Mouse (Mus musculus) layer of hippocampus, postnatal 10 days (tissue): Measurements from ENCODE around the gene Mis18bp1. TPM values are rescaled to one million over a fixed set of nuclear protein-coding genes. Genes with fewer than 3 reads are reported as not detected.
"Not testable (repeated sequence)": the region's sequence is repeated elsewhere in the genome, so short reads cannot be mapped to it uniquely, and the experiment has no call there.

ENCODE experiments used
- DNase-seq, 2 experiments: peaks; one replicate each; pipeline ENCODE4 v3.0.0; 2021; ENCODE audit warnings: low spot score in 2 of 2
- long read RNA-seq: library from polyadenylated mRNA; stranded (forward); transcript quantifications from one replicate; pipeline ENCODE4 v2.0.0, GENCODE M21; 2023
- total RNA-seq, 2 experiments: library from RNA; stranded (reverse); gene quantifications; 2 replicates each; pipeline ENCODE4 v1.2.3; 2021

Mis18bp1 gene
- total RNA-seq: 1 to 10 TPM; 2.1 to 3.0 TPM
- long read RNA-seq, full-length matches to known transcripts: 1 of 1 reads
- long read RNA-seq, partial matches to known transcripts: 0 of 1 reads
- long read RNA-seq, other reads (novel, unspliced or antisense): 0 of 1 reads

DNA sequence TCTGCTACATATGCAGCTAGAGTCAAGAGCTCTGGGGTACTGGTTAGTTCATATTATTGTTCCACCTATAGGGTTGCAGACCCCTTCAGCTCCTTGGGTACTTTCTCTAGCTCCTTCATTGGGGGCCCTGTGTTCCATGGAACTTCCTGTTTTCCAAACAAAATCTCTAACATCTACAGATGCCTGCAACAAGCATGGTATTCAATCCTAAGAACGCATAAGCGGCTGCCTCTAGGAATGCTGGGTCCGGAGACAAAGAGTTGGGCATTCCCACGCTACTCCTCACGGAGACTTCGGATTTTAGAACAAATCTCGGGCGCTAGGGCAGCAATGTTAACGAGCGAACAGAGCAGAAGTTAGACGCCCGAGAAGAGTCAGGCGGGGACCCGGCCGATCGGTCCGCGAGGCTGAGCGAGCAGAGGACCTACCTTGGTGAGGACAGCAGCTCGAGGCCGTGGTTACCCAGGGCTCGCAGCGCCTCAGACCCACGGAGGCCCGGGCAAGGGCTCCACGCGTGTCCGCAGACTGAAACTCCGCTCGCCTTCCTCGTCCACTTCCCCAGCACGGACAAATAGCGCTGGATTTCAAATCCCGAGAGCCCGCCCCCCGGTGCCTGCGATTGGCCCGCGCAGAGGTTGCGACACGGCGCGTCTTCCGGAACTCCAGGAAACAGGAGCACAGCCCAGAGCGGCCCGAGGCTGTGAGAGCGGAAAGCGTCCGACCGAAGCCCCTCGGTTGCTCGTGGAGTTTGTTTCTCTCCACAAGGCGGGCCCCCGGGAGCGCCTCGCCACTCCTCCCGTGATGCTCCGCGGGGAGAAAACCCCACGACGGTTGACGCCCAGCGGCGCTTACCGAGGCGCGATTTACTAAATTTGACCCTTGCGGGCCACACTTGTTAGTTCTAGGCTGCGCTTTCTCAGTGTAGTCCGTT lies at the start of gene Mis18bp1:
Gene Mis18bp1, minus strand, starts transcription at position 584 of the 931 bp plus-strand sequence.
- peak; percentile 94 to 96 for DNase-seq

DNA sequence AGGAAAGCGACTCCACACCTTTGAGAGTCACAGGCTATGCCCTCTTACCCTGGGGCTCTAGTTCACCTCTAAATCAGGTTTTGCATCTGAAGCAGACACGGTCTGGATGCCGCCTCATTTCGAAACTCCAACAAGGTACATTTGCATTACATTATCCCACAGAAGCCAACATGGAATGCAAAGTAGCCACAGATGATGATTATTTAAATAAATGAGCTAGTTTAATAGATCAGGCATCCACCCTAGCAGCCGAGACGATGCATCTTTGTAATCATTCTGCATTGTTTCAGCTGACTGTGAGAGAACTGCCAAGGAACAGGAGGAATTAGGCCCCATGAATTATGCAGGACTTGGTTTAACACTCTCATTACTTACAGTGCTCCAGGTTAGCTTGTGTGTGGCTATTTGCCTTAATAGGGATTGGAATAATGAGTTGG lies 44.0 kb upstream of the Mis18bp1 start:
- no peak for DNase-seq

DNA sequence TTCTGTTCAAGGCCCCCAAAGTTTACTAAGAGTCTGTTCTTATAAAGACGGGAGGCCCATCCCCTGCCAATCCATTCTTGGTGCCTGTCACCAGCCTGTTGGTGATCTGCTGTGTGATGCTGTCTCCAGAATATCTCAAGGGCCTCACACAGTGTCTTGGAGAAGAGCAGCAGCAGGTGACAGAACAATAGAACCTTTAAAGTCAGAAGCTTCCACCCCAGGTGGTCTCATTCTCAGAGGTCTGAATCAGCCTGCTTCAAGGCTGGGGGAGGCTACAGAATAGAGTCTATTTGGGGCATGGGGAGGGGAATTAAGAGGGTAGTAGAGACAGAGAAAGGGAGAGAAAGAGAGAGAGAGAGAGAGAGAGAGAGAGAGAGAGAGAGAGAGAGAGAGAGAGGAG lies 34.0 kb upstream of the Mis18bp1 start:
- no peak for DNase-seq

DNA sequence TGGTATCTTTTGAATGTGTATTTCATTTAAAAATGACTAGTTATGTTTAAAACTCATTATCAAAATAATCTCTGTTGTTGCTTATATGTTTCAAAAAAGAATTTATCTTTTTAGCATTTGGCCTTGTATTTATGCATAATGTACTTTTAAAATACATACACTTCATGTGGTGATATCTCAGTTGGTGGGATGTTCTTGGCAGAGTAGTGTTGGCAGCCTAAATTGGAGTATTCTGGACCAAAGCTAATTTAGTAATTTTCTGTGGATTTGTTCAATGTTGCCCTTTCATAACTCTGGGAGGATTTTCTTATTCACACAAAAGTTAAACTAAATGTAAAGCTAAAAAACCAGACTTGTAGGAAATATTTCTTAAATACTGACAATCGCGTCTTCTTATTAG lies 29.4 kb upstream of the Mis18bp1 start:
- DNase-seq: no peak

DNA sequence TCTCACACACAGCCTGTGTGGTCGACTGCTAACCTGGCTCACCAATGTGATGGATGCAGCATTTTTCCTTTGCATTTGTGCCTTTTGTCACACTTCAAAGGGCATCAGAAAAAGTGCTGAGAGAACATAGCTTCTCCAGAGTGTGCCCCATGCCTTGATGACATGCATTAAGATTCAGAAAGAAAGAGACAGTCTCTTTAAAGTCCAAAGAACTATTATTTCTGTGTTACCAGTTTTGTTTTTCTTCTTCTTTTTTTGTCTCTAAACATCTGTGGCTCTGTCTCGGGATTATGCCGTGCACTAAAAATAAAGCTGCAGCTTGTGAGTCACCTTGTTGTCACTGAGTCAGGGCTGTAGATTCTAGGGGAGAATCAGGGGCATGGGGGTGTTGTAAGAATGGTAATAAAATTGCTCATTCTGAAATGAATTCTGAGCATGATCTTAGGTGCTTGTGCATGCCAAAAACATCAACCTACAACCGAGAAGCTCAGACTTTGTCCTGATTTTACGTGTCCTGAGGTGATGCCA lies 21.7 kb upstream of the Mis18bp1 start:
- DNase-seq: no peak

DNA sequence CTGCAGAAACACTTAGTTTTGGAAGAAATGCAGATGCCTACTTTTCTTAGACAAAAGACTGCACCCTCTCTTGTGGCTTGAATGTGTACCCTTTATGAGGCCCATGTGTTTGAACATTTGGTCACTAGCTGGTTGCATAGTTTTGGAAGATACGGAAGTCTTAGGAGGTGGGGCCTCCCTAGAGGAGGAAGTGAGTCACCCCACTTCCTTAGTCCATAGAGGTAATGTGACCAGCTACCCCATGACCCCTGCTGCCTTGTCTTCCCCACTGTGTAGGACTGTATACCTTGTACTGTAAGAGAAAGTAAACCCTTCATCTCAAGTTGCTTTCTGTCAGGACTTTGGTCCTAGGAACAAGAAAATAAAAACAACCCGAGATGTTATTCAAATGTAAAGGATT lies 16.8 kb upstream of the Mis18bp1 start:
- no peak for DNase-seq

DNA sequence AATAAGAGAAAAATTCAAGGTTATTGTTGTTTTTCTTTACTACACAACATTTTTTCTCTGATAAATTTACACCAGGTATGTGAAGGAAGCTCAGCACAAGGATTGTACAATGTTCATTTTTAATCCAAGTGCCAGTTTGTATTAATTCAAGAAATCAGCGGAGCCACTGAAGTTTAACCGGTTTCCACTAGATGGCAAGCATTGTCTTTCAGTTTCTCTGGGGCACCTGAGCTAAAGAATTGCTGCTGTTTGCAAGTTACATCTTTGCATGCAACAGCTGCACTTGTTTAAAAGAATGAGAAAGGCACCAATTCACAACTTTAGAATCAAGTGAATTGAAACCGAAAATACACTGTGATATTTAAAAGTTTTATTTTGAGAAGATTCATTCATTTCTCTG lies 15.0 kb upstream of the Mis18bp1 start:
- DNase-seq: peak in 1 of 2 experiments; percentile 24

DNA sequence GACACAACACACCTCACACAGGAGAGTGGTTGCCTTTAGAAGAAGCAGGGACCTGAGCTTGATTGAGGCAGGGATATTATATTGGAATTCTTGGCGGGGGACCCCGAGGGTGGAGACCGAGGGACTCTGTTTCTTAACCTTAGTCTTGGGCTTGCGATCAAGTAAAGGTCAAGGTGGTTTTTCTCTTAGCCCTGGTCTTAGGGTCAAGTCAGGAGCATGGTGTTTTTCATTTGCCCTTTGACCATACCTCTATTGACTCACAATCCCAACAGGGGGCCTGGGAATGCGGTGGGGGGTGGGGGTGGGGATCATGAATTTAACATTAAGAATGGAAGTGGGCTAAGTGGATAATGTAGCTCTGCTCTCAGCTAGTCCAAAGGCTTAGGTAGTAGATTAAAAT lies 1.3 kb upstream of the Mis18bp1 start:
- no peak for DNase-seq

DNA sequence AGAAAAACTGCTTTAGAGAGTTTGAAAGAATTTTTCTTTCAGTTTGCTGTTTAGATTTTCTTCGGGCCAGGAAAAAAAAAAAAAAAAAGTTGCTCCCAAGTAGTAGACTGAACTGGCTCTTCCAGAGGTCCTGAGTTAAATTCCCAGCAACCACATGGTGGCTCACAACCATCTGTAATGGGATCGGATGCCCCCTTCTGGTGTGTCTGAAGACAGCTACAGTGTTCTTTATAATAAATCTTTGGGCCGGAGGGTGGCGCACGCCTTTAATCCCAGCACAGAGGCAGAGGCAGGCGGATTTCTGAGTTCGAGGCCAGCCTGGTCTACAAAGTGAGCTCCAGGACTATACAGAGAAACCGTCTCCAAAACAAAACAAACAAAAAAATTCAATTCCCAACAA lies 555 bp upstream of the Mis18bp1 start:
- DNase-seq: peak; percentile 55 to 67

DNA sequence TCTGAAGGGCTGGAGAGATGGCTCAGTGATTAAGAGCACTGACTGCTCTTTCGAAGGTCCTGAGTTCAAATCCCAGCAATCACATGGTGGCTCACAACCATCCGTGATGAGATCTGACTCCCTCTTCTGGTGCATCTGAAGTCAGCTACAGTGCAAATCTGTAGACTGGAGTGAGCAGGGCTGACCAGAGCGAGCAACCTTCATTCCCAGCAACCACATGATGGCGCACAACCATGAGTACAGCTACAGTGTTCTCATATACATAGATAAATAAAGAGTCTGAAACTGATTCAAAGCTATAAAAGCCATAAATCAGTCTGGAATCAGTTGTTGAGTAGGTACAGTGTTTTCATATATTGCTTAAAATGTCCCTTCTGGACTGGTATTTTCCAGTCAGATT lies 36.3 kb downstream of the Mis18bp1 start:
- DNase-seq: not testable (repeated sequence)

DNA sequence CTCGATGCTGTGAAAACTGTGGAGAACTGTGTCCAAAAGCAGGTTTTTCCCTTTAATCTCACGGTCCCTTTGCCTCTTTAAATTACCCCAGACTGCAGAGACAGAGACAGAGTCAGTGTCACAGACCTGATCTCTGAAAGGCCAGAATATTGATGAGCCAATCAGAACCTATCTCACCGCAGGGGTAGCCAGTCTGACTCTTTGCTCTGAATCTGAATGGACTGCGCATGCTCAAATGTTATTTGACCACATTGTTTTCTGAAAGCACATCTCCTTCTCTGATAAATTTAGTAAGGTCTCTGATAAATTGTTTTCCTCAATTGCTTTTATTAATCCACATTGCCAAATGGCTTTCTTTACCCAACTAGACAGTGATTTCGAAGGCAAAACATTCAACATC lies 53.0 kb downstream of the Mis18bp1 start:
- DNase-seq: no peak

DNA sequence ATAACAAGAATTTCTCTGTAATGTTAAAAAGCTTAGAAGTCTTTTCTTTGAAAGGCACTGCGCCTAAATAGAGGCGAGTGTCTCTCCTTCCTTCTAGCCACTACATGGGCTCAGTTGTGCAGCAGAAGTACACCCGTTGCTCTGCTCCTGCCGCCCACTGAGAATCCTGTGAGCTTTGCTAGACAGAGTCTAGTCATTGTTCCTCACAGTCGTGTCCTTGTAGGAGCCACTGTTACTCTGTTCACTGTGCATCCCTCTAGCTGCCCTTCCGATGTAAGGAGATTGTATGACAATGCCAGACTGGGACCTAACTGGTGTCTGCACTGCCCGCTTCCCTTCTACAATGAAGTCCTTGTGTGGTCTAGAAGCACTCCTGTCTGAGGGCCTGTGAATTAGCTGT lies 53.4 kb downstream of the Mis18bp1 start:
- DNase-seq: peak in 1 of 2 experiments; percentile 13

DNA sequence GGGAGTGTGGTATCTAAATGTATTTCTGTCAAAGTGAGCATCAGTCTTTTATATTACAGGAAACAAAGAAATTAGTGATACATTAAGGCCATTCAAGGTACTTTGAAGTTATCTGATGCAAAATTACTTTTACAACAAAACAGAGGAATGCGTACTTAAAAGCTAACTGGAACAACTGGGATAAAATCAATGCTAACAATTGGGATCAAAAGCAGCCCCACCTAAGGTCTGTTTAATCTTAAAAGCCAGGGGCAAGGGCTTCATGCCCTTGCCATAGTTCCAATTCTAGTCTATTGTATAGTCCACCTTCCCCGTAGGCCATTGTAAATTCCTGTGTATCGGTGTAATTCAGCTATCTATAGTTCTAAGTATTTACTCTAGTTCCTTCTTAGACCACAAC lies 57.4 kb downstream of the Mis18bp1 start:
- not testable (repeated sequence) for DNase-seq

DNA sequence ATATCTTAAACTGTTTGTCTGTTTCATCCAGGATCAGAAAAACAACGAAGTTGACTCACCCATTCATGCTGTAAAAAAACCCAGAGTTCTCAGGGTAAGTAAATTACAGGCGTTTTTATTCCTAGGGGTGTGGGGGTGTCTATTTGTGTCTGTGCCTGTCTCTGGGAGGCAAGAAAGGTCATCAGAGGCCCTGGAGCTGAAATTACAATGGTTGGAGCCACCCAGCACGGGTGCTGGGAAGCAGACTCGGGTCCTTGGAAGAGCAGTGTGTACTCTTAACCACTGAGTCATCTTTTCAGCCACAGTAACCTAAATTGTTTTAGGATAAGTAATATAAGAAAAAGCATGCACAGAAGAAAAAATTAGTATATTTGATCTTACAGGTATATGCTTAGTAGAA lies 58.5 kb downstream of the Mis18bp1 start:
- DNase-seq: no peak

DNA sequence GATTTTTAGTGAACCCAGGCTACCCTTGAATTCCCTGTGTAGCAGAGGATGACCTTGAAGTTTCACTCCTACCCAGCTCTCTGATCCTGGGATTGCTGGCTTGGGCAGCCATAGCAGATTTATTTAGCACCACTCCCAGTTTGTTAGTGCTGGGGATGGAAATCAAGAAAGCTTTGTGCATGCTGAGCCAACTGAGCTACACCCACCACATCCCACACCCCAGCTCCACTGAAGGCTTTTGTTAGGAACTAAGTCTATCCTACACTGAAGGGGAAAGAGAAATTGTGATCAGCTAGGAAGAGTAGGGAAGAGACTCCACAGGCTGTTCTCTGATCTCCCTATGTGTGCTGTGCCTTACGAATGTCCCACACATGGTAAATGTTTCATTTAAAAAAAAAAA lies 59.6 kb downstream of the Mis18bp1 start:
- no peak for DNase-seq

DNA sequence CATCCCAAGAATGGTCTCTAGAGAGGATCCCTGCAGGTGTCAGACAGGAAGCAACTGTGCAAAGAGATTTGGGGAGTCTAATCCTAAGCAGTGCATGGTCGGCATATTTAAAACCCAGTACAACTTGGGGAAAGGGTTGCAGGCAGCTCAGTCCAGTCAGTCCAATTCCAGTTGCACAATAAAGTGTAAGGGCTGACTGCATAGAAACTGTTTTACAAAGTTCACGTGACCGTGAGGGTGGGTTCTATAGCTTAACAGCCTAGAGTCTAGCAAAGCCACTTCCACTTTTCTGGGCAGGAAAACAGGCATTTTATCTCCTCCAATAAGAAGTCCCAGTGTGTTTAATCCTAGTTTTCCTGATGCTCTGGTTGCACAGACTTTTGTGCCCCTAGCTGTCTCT lies 60.9 kb downstream of the Mis18bp1 start:
- no peak for DNase-seq

DNA sequence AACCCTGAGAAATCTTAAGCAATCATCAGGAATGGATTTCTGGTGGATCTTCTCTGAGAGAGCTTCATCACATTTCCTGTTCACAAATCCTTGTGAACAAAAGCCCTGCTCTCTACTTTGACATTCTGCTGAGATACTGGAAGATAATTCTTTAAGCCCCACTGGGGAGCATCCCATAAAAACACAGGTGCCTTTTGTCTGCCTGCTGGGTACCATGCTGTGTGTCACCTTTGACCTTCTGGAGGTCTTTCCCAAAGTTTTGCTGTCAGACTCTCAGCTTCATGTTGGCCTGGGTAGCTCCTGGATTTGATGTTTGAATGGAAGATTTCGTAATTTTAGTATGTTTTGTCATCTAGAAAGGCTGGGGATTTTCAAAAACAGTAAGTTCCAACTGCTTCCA lies 63.7 kb downstream of the Mis18bp1 start:
- DNase-seq: no peak

Other genes with a start within 250 kb of the Mis18bp1 start
- gene Klhl28, start 207.1 kb downstream of the Mis18bp1 start, total RNA-seq: 10 to 100 TPM; 23.9 to 24.8 TPM
- gene Togaram1, start 206.8 kb downstream of the Mis18bp1 start, total RNA-seq: 10 to 100 TPM; 34.1 to 36.1 TPM
- gene Prpf39, start 136.3 kb downstream of the Mis18bp1 start, total RNA-seq: 10 to 100 TPM; 45.3 to 48.7 TPM
- gene Fkbp3, start 98.6 kb downstream of the Mis18bp1 start, total RNA-seq: 100 to 1,000 TPM; 174 to 193 TPM
- gene Fancm, start 97.0 kb downstream of the Mis18bp1 start, total RNA-seq: 10 to 100 TPM; 12.8 to 13.7 TPM
- not detected for gene Wdr20rt, start 52.9 kb upstream of the Mis18bp1 start, total RNA-seq